Mouse (Mus musculus) limb, embryonic 13.5 days (tissue): ENCODE data around the gene Rrp36. TPM values are rescaled to one million over a fixed set of nuclear protein-coding genes. Genes with fewer than 3 reads are reported as not detected.

Source experiments
- ATAC-seq: fragments of 200-750 bp; cut with Nextera tagmentation; 2 replicates; pipeline ENCODE4 v1.8.0; 2017; ENCODE audit warnings: low read depth, moderate number of reproducible peaks, moderate TSS enrichment; ENCODE audit not compliant: low FRiP score
- H3K27ac ChIP-seq: fragments of 300-500 bp; sonication (generic); 2 replicates; pipeline ENCODE4 v1.5.1; 2015; ENCODE audit warnings: inconsistent platforms, mild to moderate bottlenecking, moderate library complexity
- H3K27me3 ChIP-seq: fragments of 300-500 bp; sonication (generic); 2 replicates; pipeline ENCODE4 v1.6.1; 2015; ENCODE audit warnings: mild to moderate bottlenecking, inconsistent platforms
- H3K36me3 ChIP-seq: fragments of 300-500 bp; sonication (generic); 2 replicates; pipeline ENCODE4 v1.6.1; 2015; ENCODE audit warnings: inconsistent platforms, mild to moderate bottlenecking, moderate library complexity
- H3K4me1 ChIP-seq: fragments of 300-500 bp; sonication (generic); 2 replicates; pipeline ENCODE4 v1.6.1; 2015; ENCODE audit warnings: inconsistent platforms
- H3K4me2 ChIP-seq: fragments of 300-500 bp; sonication (generic); replicated peaks from 2 replicates; pipeline ENCODE4 v1.6.1; 2015; ENCODE audit warnings: inconsistent platforms, mild to moderate bottlenecking, moderate library complexity
- H3K4me3 ChIP-seq: fragments of 300-500 bp; sonication (generic); 2 replicates; pipeline ENCODE4 v1.5.1; 2015; ENCODE audit warnings: moderate library complexity, mild to moderate bottlenecking, inconsistent platforms
- H3K9ac ChIP-seq: fragments of 300-500 bp; sonication (generic); 2 replicates; pipeline ENCODE4 v1.6.1; 2015; ENCODE audit warnings: mild to moderate bottlenecking, inconsistent platforms
- H3K9me3 ChIP-seq: fragments of 300-500 bp; sonication (generic); 2 replicates; pipeline ENCODE4 v1.6.1; 2016; ENCODE audit warnings: inconsistent platforms
- WGBS: fragments of 180-500 bp; shearing (Covaris S2); methylation state at CpG from one replicate; pipeline ENCODE4 v1.1.7; 2015; 5-methylcytosine and 5-hydroxymethylcytosine counted together
- polyA plus RNA-seq: library from polyadenylated mRNA; unstranded; fragments of >200 nt; fragmentation: Nextera tagmentation; extraction: Ambion mirVana; gene quantifications from 2 replicates; pipeline ENCODE4 v1.2.1, GENCODE M21; 2015

Gene Rrp36
- polyA plus RNA-seq, 1 experiment from 2014 or later, result 67.6 TPM

GRCm38 (mm10) chr17:46642060-46642459 lies 32.1 kb downstream of the Rrp36 start:
- WGBS, result 87% methylated on average over 17 of the region's 17 CpGs
- H3K9me3 ChIP-seq, result no peaks in the 10 kb centered on the region
- H3K27ac ChIP-seq, result no peak overlapping the region
- H3K4me2 ChIP-seq, result no peak overlapping the region
- no peak for ATAC-seq
- no peak overlapping the region for H3K4me3 ChIP-seq
- H3K9ac ChIP-seq, result no peak overlapping the region
- peaks cover 46% of the 10 kb centered on the region for H3K36me3 ChIP-seq
- H3K27me3 ChIP-seq, result no peaks in the 10 kb centered on the region
- peaks cover 23% of the 10 kb centered on the region for H3K4me1 ChIP-seq

DNA sequence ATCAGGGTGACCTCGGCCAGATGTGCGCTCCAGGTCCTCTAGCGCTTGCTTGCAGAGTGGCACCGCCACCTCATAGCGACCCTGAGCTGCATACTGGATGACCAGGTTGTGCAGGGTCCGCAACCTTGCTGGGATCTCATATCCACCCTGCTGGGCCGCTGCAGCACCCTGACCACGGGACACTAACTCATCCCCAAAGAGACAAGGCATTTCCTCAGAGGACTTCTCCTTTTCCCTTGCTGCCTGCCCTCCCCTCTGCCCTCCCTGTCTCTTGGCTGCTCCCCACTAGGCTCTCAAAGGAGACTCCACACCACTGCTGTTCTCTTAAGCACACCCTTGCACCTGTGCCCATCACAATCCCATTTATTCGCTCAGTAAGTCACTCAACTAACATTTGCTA lies 34.2 kb downstream of the Rrp36 start:
- Histone ChIP-seq H3K36me3 (peaks cover 59% of the 10 kb centered on the region), H3K27ac (no peak overlapping the region), H3K9ac (no peak overlapping the region), H3K4me2 (no peak overlapping the region), H3K4me3 (no peak overlapping the region), H3K9me3 (no peaks in the 10 kb centered on the region), H3K27me3 (no peaks in the 10 kb centered on the region), H3K4me1 (peaks cover 19% of the 10 kb centered on the region)
- ATAC-seq, result no peak
- 87% methylated on average over 9 of the region's 9 CpGs for WGBS

GRCm38 (mm10) chr17:46636831-46637523 lies 37.2 kb downstream of the Rrp36 start:
- H3K27ac ChIP-seq, result no peak overlapping the region
- peak overlapping the region; percentile 19; the same call in 1 of the 2 replicates for H3K4me3 ChIP-seq
- 14% methylated on average over 15 of the region's 15 CpGs for WGBS
- no peaks in the 10 kb centered on the region for H3K9me3 ChIP-seq
- ATAC-seq, result peak; percentile 32
- peaks cover 10% of the 10 kb centered on the region for H3K4me1 ChIP-seq
- peaks cover 69% of the 10 kb centered on the region for H3K36me3 ChIP-seq
- peak overlapping the region; percentile 31; the same call in 1 of the 2 replicates for H3K9ac ChIP-seq
- no peaks in the 10 kb centered on the region for H3K27me3 ChIP-seq
- peak overlapping the region; percentile 51 for H3K4me2 ChIP-seq

DNA sequence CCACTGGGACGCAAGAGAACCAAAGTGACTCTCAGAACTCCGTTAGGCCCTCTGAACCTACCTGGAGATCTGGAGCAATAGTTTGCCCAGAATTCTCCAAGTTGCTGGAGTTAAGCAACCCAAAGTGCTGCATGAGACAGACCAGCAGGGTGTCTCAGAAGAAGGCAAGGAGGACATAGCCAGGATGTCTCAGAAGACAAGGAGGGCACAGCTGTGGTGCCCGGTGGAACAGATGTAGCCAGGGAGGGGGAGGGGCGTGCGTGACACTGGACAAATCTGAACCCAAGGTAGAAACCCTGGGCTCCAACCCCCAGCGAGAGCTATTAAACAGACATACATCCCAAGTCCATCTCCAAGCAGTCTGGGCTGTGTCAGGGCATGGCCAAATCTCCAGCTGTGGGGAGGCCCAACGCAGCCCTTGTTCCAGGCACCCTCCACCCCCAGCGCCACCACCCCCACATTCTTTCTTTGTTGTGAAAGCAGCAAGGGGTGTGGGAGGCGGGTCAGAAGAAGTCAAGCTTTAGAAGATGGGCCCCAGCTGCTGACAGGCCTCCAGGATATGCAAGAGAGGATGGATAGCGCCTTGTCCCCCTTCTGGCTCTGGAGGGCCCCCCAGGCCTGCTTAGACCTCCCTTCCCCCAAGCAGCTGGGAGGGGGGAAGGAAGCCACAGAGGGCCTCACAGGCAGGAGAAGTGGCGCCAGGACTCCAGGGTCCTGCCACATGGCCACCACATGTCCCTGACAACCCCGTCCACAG lies 44.3 kb downstream of the Rrp36 start:
- H3K27ac ChIP-seq, result peak overlapping the region; percentile 92
- peak overlapping the region; percentile 89 for H3K4me2 ChIP-seq
- H3K27me3 ChIP-seq, result no peaks in the 10 kb centered on the region
- WGBS, result 5% methylated on average over 12 of the region's 12 CpGs
- H3K4me1 ChIP-seq, result peaks cover 57% of the 10 kb centered on the region
- ATAC-seq, result peak; percentile 75
- peaks cover 30% of the 10 kb centered on the region for H3K36me3 ChIP-seq
- peak overlapping the region; percentile 70 for H3K4me3 ChIP-seq
- H3K9ac ChIP-seq, result peak overlapping the region; percentile 92
- no peaks in the 10 kb centered on the region for H3K9me3 ChIP-seq

- Histone ChIP-seq H3K4me3 (peak within 1 kb of the TSS; percentile 70), H3K27me3 (no peaks in the 10 kb centered on the region), H3K27ac (peak within 1 kb of the TSS; percentile 92), H3K4me2 (peak within 1 kb of the TSS; percentile 89), H3K4me1 (peaks cover 65% of the 10 kb centered on the region), H3K36me3 (peaks cover 28% of the 10 kb centered on the region), H3K9me3 (no peaks in the 10 kb centered on the region), H3K9ac (peak within 1 kb of the TSS; percentile 92)
- peak; percentile 81 for ATAC-seq
- WGBS, result under 1% methylated on average over 84 of the region's 90 CpGs
Measured at GRCm38 (mm10) chr17:46628791-46629684, 45.1 kb downstream of the Rrp36 start, which contains the start of gene Ptk7. TSS of gene Ptk7 (minus strand) at chr17:46629504.

- Histone ChIP-seq H3K4me1 (peaks cover 71% of the 10 kb centered on the region), H3K27ac (peak overlapping the region; percentile 92), H3K36me3 (peaks cover 22% of the 10 kb centered on the region), H3K4me3 (peak overlapping the region; percentile 70), H3K9me3 (no peaks in the 10 kb centered on the region), H3K27me3 (no peaks in the 10 kb centered on the region), H3K4me2 (peak overlapping the region; percentile 89), H3K9ac (peak overlapping the region; percentile 92)
- 1% methylated on average over 13 of the region's 13 CpGs for WGBS
- ATAC-seq, result no peak
Measured at GRCm38 (mm10) chr17:46628471-46628790, 45.7 kb downstream of the Rrp36 start.

DNA sequence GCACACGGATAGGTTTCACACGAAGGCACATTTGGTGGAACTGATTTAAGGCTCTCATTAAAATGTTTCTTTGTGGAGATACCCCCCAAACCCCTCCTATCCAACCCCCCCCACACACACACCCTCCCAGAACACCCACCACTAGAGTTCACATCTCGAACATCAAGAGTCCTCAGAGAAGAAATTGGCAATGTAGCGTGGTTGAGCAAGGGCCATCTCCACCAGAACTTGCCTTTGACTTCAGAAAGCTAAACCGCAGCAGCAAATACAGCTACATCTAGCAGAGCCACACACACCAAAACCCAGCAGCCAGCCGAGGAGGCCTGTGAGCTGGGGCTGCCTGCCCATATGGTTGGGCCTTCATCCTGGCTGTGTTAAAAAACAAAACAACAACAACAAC lies 46.7 kb downstream of the Rrp36 start:
- Histone ChIP-seq H3K36me3 (peaks cover 12% of the 10 kb centered on the region), H3K9me3 (no peaks in the 10 kb centered on the region), H3K27ac (peak overlapping the region; percentile 63), H3K4me2 (peak overlapping the region; percentile 89), H3K27me3 (no peaks in the 10 kb centered on the region), H3K4me1 (peaks cover 81% of the 10 kb centered on the region), H3K4me3 (peak overlapping the region; percentile 70), H3K9ac (peak overlapping the region; percentile 92)
- ATAC-seq, result no peak
- 8% methylated on average over 6 of the region's 6 CpGs for WGBS

- Histone ChIP-seq H3K4me3 (peak overlapping the region; percentile 14), H3K4me1 (peaks cover 87% of the 10 kb centered on the region)
Measured at GRCm38 (mm10) chr17:46624598-46624997, 49.6 kb downstream of the Rrp36 start.

GRCm38 (mm10) chr17:46623819-46624557 lies 50.2 kb downstream of the Rrp36 start:
- Histone ChIP-seq H3K36me3 (no peaks in the 10 kb centered on the region), H3K27me3 (no peaks in the 10 kb centered on the region), H3K27ac (peak overlapping the region; percentile 55), H3K4me2 (peak overlapping the region; percentile 57), H3K9ac (peak overlapping the region; percentile 48), H3K4me1 (peaks cover 92% of the 10 kb centered on the region), H3K9me3 (no peaks in the 10 kb centered on the region), H3K4me3 (peak overlapping the region; percentile 14)
- no peak for ATAC-seq
- 23% methylated on average over 10 of the region's 10 CpGs for WGBS

More at GRCm38 (mm10) chr17:46624598-46624997, 49.6 kb downstream of the Rrp36 start:
- Histone ChIP-seq H3K9ac (peak overlapping the region; percentile 48), H3K27ac (peak overlapping the region; percentile 55), H3K36me3 (no peaks in the 10 kb centered on the region), H3K4me2 (peak overlapping the region; percentile 57), H3K27me3 (no peaks in the 10 kb centered on the region), H3K9me3 (no peaks in the 10 kb centered on the region)
- 44% methylated on average over 12 of the region's 12 CpGs for whole genome bisulfite sequencing
- no peak for ATAC-seq

DNA sequence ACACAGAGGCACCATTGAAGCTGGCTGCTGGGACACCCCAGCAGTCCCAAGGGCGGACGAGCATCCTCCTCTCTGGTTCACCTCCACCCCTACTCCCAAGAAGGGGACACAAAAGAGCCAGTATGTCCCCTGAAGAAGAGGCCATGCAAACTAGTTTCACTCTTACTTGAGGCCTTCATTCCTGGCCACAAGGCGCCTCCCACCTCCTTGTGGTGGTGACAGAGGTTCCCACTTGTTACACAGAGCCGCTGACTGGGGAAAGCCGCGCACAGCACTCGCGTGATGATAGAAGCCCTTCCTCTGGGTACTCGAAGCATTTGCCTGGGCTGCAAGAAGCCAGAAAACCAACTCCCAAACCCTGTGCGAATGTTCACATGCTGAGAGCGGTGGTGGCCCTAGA lies 51.9 kb downstream of the Rrp36 start:
- 75% methylated on average over 11 of the region's 11 CpGs for WGBS

DNA sequence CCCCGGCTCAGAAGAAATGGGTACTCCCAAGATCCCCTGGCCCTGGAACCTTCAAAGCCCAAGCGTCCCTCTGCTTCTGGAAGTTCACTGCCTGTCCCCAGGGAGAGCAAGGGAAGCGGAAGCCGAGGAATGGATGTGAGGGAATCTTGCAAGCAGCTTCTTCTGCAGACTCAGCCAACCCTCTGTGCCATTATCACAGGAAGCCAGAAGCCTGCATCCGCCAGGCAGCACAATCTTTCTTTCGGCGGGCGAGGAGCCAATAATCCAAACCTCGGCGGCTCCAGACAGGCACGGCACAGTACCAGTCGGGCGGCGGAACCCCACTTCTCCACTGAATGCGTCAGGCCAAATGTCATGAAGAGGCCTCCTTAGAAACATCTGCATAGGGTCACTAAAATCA lies 52.8 kb downstream of the Rrp36 start:
- peaks cover 99% of the 10 kb centered on the region for H3K4me1 ChIP-seq
- WGBS, result 26% methylated on average over 15 of the region's 15 CpGs
- H3K36me3 ChIP-seq, result no peaks in the 10 kb centered on the region
- H3K27ac ChIP-seq, result peak overlapping the region; percentile 55
- H3K27me3 ChIP-seq, result no peaks in the 10 kb centered on the region
- ATAC-seq, result no peak
- H3K4me2 ChIP-seq, result peak overlapping the region; percentile 65
- peak overlapping the region; percentile 39; the same call in 1 of the 2 replicates for H3K9ac ChIP-seq
- H3K9me3 ChIP-seq, result no peaks in the 10 kb centered on the region
- H3K4me3 ChIP-seq, result 0 out of 2 replicates have a peak overlapping the region, but pooled peaks have one; percentile 8

More for the DNA sequence above, 51.9 kb downstream of the Rrp36 start:
- Histone ChIP-seq H3K9ac (no peak overlapping the region), H3K27ac (no peak overlapping the region; the same call in 1 of the 2 replicates), H3K4me2 (peak overlapping the region; percentile 16; the same call in 1 of the 2 replicates), H3K4me1 (peaks cover 100% of the 10 kb centered on the region), H3K9me3 (no peaks in the 10 kb centered on the region), H3K36me3 (no peaks in the 10 kb centered on the region), H3K4me3 (no peak overlapping the region), H3K27me3 (no peaks in the 10 kb centered on the region)
- ATAC-seq, result no peak
